ENCODE assay signal across 8 mouse cellular contexts in the genomic region with DNA sequence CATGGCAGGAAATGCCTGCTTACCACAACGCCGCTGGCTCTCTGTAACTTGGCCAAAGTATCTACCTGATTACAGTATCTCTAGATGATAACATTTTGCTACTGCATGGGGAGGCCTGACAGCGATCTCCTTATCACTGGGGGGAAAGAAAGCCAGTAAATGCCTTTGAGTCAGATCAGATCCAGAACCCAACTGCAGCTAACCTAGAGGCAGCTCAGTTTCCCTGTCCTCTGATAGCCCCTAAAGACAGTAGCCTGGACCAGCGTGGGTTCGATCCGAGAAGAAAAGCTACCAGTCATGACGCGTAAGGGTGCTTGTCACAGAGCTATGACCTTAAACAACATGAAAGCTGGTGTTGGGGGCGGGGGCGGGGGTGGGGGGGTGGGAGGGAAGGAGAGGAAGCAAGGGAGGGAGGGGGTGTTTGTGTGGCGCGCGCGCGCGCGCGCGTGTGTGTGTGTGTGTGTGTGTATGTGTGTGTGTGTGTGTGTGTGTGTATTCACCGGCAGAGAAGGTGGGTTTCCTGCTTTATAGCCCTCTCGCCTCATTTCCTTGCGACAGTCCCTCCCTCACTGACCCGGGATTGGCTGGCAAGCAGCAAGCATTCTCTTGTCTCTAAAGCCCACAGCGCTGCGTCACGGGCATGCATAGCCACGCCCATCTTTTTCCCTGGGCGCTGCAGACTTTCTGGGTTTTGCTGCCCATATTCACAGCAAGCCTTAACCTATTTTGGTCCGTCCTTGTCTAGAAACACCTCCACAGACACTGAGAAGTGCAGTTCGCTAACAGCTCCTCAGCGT. TPM values are rescaled to one million over a fixed set of nuclear protein-coding genes. Genes with fewer than 3 reads are reported as not detected.
A peak's percentile ranks its signal among the peaks of the same experiment; 100 is the strongest.
DNase-seq lines count a peak whose midpoint lies in the region; ATAC-seq and TF ChIP-seq lines count a peak whose summit lies in the region.

No protein-coding gene starts in this region.

- peak; percentile 74 for ATAC-seq in G1E (ENCODE audit: extremely low read depth, insufficient number of reproducible peaks, low FRiP score, poor library complexity, severe bottlenecking)
- ATAC-seq in hematopoietic stem cell, adult 5-6 weeks (replicated peaks in 1 of 2; ENCODE audit: insufficient read depth in 1 of 2, low FRiP score in 2 of 2, low TSS enrichment in 1 of 2, low read depth in 1 of 2, poor library complexity in 2 of 2, severe bottlenecking in 2 of 2) = peak; percentile 98 to 99
- ATAC-seq in lung, embryonic 14.5 days (ENCODE audit: insufficient read depth) = peak; percentile 99

- H3K4me2 ChIP-seq in lung, embryonic 14.5 days = peak overlapping the region; percentile 76

- DNase-seq in G1E (ENCODE audit: low spot score) = peak; percentile 76
- peak; percentile 75 for DNase-seq in cerebellum, adult 8-10 months
- peak; percentile 89 for DNase-seq in forelimb bud, embryonic 11.5 days (ENCODE audit: low read depth, low spot score)
- peak; percentile 78 to 84 for DNase-seq in layer of hippocampus, adult 8-10 months (ENCODE audit: low spot score in 2 of 2)
- peak; percentile 97 for DNase-seq in lung, embryonic 14.5 days
- DNase-seq in thymus, postnatal 0 days (ENCODE audit: low spot score) = peak; percentile 95

- H3K4me3 ChIP-seq in G1E (ENCODE audit: low read depth, low read length) = peak overlapping the region; percentile 61; the same call in 1 of the 2 replicates
- H3K4me3 ChIP-seq in lung, embryonic 14.5 days (ENCODE audit: low read depth, low read length) = peak overlapping the region; percentile 40
- H3K4me3 ChIP-seq in olfactory bulb, adult 2 months (ENCODE audit: insufficient read depth, low read depth, low read length) = peak overlapping the region; percentile 50

- H3K9ac ChIP-seq in lung, embryonic 14.5 days = peak overlapping the region; percentile 62

- H3K36me3 ChIP-seq in G1E (replicated peaks) = no peaks in the 10 kb centered on the region
- no peaks in the 10 kb centered on the region for H3K36me3 ChIP-seq in lung, embryonic 14.5 days (ENCODE audit: insufficient read depth)

- TF ChIP-seq CTCF in G1E (IDR thresholded peaks at IDR 0.05; ENCODE audit: low read depth, low read length) = no peak
- TF ChIP-seq CTCF in lung, embryonic 14.5 days (IDR thresholded peaks at IDR 0.05; ENCODE audit: low read depth) = no peak
- no peak for TF ChIP-seq CTCF in olfactory bulb, adult 2 months (IDR thresholded peaks at IDR 0.05; ENCODE audit: insufficient read depth, low read depth, low read length)

- H3K9me3 ChIP-seq in G1E (replicated peaks) = no peaks in the 10 kb centered on the region
- H3K9me3 ChIP-seq in lung, embryonic 14.5 days (ENCODE audit: low read depth, low read length) = no peaks in the 10 kb centered on the region

- no peaks in the 10 kb centered on the region for H3K27me3 ChIP-seq in G1E (ENCODE audit: insufficient read depth, low read length)
- no peaks in the 10 kb centered on the region for H3K27me3 ChIP-seq in lung, embryonic 14.5 days (ENCODE audit: insufficient read depth, low read length)

- peaks cover 61% of the 10 kb centered on the region for H3K4me1 ChIP-seq in G1E (ENCODE audit: insufficient read depth, low read depth, low read length)
- H3K4me1 ChIP-seq in lung, embryonic 14.5 days (ENCODE audit: insufficient read depth) = no peaks in the 10 kb centered on the region
- H3K4me1 ChIP-seq in olfactory bulb, adult 2 months (ENCODE audit: control insufficient read depth, insufficient read depth, low read length) = peaks cover 3% of the 10 kb centered on the region; the same call in 1 of the 2 replicates

- WGBS in lung, embryonic 14.5 days = 3% methylated on average over 22 of the region's 31 CpGs
- 3% methylated on average over 29 of the region's 31 CpGs for WGBS in olfactory bulb, adult 2 months

- no peak; the same call in 1 of the 2 replicates for TF ChIP-seq POLR2A in olfactory bulb, adult 2 months (IDR thresholded peaks at IDR 0.05; ENCODE audit: insufficient read depth, low read depth, low read length)

- H3K27ac ChIP-seq in lung, embryonic 14.5 days (ENCODE audit: low read depth) = peak overlapping the region; percentile 84
- H3K27ac ChIP-seq in olfactory bulb, adult 2 months (ENCODE audit: insufficient read depth, low read depth, low read length) = peak overlapping the region; percentile 89

RNA-seq across cellular contexts. Expression of gene Slc11a2, which starts 18.5 kb away (rescaled TPM):
- 66.1 and 95.4 TPM in 2 replicates for total RNA-seq in G1E (2014; fragmentation: Nextera tagmentation)
- total RNA-seq in G1E (2017) = 34.6 and 35.7 TPM in 2 replicates
- 4.5 and 5.4 TPM in 2 replicates for polyA plus RNA-seq in G1E (2012)
- 11.6 and 16.0 TPM in 2 replicates for total RNA-seq in hematopoietic stem cell, adult 5-6 weeks (2017)
- 10 to 100 TPM; 54.1 to 68.5 (median 60.4) TPM for total RNA-seq in layer of hippocampus, adult 8-10 months (2022)
- polyA plus RNA-seq in lung, embryonic 14.5 days (2014; fragmentation: Nextera tagmentation; extraction: Ambion mirVana) = 17.8 and 21.6 TPM in 2 replicates
- not detected in 2 replicates for polyA plus RNA-seq in olfactory bulb, adult 2 months (2012; ENCODE audit: insufficient read depth, insufficient read length, low replicate concordance, missing spikeins)
- 23.8 and 27.3 TPM in 2 replicates for polyA plus RNA-seq in thymus, postnatal 0 days (2015; fragmentation: Nextera tagmentation; extraction: Ambion mirVana)

RNA-seq across cellular contexts. Expression of gene Gm5475, which starts 21.4 kb away (rescaled TPM):
- not detected in 2 replicates for total RNA-seq in G1E (2014; fragmentation: Nextera tagmentation)
- total RNA-seq in G1E (2017) = 0.05 and 0.17 TPM in 2 replicates
- not detected in 2 replicates for polyA plus RNA-seq in G1E (2012)
- not detected in 2 replicates for total RNA-seq in hematopoietic stem cell, adult 5-6 weeks (2017)
- not detected for total RNA-seq in layer of hippocampus, adult 8-10 months (2022)
- polyA plus RNA-seq in lung, embryonic 14.5 days (2014; fragmentation: Nextera tagmentation; extraction: Ambion mirVana) = not detected in 2 replicates
- not detected in 2 replicates for polyA plus RNA-seq in olfactory bulb, adult 2 months (2012; ENCODE audit: insufficient read depth, insufficient read length, low replicate concordance, missing spikeins)
- 0.16 and 0.18 TPM in 2 replicates for polyA plus RNA-seq in thymus, postnatal 0 days (2015; fragmentation: Nextera tagmentation; extraction: Ambion mirVana)

RNA-seq across cellular contexts. Expression of gene Letmd1, which starts 25.5 kb away (rescaled TPM):
- total RNA-seq in G1E (2014; fragmentation: Nextera tagmentation) = 55.0 and 55.7 TPM in 2 replicates
- total RNA-seq in G1E (2017) = 28.4 and 32.8 TPM in 2 replicates
- polyA plus RNA-seq in G1E (2012) = 54.5 and 60.8 TPM in 2 replicates
- total RNA-seq in hematopoietic stem cell, adult 5-6 weeks (2017) = 23.2 and 26.4 TPM in 2 replicates
- 10 to 100 TPM; 57.2 to 67.6 (median 62.7) TPM for total RNA-seq in layer of hippocampus, adult 8-10 months (2022)
- polyA plus RNA-seq in lung, embryonic 14.5 days (2014; fragmentation: Nextera tagmentation; extraction: Ambion mirVana) = 20.6 and 22.9 TPM in 2 replicates
- polyA plus RNA-seq in olfactory bulb, adult 2 months (2012; ENCODE audit: insufficient read depth, insufficient read length, low replicate concordance, missing spikeins) = not detected in 2 replicates
- polyA plus RNA-seq in thymus, postnatal 0 days (2015; fragmentation: Nextera tagmentation; extraction: Ambion mirVana) = 25.2 and 26.3 TPM in 2 replicates

RNA-seq across cellular contexts. Expression of gene Csrnp2, which starts 52.0 kb away (rescaled TPM):
- total RNA-seq in G1E (2014; fragmentation: Nextera tagmentation) = 2.2 and 3.1 TPM in 2 replicates
- total RNA-seq in G1E (2017) = 3.7 and 3.8 TPM in 2 replicates
- polyA plus RNA-seq in G1E (2012) = 1.3 and 1.4 TPM in 2 replicates
- total RNA-seq in hematopoietic stem cell, adult 5-6 weeks (2017) = 3.8 and 5.0 TPM in 2 replicates
- 10 to 100 TPM; 22.7 to 26.3 (median 24.6) TPM for total RNA-seq in layer of hippocampus, adult 8-10 months (2022)
- 15.7 and 18.0 TPM in 2 replicates for polyA plus RNA-seq in lung, embryonic 14.5 days (2014; fragmentation: Nextera tagmentation; extraction: Ambion mirVana)
- not detected in 2 replicates for polyA plus RNA-seq in olfactory bulb, adult 2 months (2012; ENCODE audit: insufficient read depth, insufficient read length, low replicate concordance, missing spikeins)
- polyA plus RNA-seq in thymus, postnatal 0 days (2015; fragmentation: Nextera tagmentation; extraction: Ambion mirVana) = 6.3 and 6.6 TPM in 2 replicates

Comparison
In these comparisons a context has a peak if more than half of its experiments do, and no peak if none do; other contexts are left out.
1. Peak in every context shown above with its lines: DNase-seq, ATAC-seq, H3K4me3 ChIP-seq and H3K27ac ChIP-seq.